Mouse (Mus musculus): ENCODE data around the gene 2310034G01Rik. TPM values are rescaled to one million over a fixed set of nuclear protein-coding genes. Genes with fewer than 3 reads are reported as not detected.

The 2310034G01Rik gene
- polyA plus RNA-seq, 1 experiment from 2014 or later = 1.4 TPM

DNA sequence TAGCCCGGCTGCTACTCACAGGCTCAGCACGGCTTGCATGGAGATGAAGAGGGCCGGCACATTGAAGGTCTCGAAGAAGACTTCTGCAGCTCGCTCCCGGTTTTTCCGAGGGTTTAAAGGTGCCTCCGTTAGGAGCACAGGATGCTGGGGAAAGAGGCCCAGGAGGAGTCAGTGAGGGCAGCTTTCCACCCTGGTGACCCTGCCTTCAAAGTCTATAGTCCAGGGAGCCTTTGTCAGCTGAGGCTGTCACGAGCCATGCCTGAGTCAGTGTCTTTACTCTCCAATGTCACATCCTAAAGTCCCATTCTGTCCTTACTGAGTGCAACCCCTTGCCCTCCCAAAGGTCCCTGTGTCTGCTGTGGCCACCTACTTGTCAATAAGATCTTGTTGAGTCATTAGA lies 32.2 kb upstream of the 2310034G01Rik start:
- Histone ChIP-seq H3K27me3 (no peaks in the 10 kb centered on the region), H3K27ac (replicated peaks) (no peak overlapping the region), H3K36me3 (peaks cover 90% of the 10 kb centered on the region), H3K9ac (replicated peaks) (no peak overlapping the region), H3K4me2 (replicated peaks) (no peak overlapping the region), H3K4me1 (no peaks in the 10 kb centered on the region), H3K4me3 (no peak overlapping the region), H3K9me3 (no peaks in the 10 kb centered on the region)
- 92% methylated on average over 9 of the region's 9 CpGs for WGBS
- no peak for ATAC-seq (ENCODE audit: low FRiP score, low read depth)

GRCm38 (mm10) chr19:46375891-46376290 lies 25.8 kb upstream of the 2310034G01Rik start:
- ATAC-seq (ENCODE audit: low FRiP score, low read depth) = no peak
- Histone ChIP-seq H3K27ac (replicated peaks) (no peak overlapping the region), H3K4me3 (no peak overlapping the region), H3K27me3 (no peaks in the 10 kb centered on the region), H3K9ac (replicated peaks) (no peak overlapping the region), H3K4me2 (replicated peaks) (no peak overlapping the region), H3K9me3 (no peaks in the 10 kb centered on the region), H3K36me3 (peaks cover 55% of the 10 kb centered on the region), H3K4me1 (no peaks in the 10 kb centered on the region)
- WGBS = 65% methylated on average over 4 of the region's 4 CpGs

- WGBS = 66% methylated on average over 5 of the region's 5 CpGs
- Histone ChIP-seq H3K27me3 (no peaks in the 10 kb centered on the region), H3K4me2 (replicated peaks) (no peak overlapping the region), H3K36me3 (peaks cover 51% of the 10 kb centered on the region), H3K9me3 (no peaks in the 10 kb centered on the region), H3K27ac (replicated peaks) (no peak overlapping the region), H3K4me3 (no peak overlapping the region), H3K4me1 (no peaks in the 10 kb centered on the region), H3K9ac (replicated peaks) (no peak overlapping the region)
- ATAC-seq (ENCODE audit: low FRiP score, low read depth) = no peak
These were observed 25.4 kb upstream of the 2310034G01Rik start for GRCm38 (mm10) chr19:46375489-46375888.

DNA sequence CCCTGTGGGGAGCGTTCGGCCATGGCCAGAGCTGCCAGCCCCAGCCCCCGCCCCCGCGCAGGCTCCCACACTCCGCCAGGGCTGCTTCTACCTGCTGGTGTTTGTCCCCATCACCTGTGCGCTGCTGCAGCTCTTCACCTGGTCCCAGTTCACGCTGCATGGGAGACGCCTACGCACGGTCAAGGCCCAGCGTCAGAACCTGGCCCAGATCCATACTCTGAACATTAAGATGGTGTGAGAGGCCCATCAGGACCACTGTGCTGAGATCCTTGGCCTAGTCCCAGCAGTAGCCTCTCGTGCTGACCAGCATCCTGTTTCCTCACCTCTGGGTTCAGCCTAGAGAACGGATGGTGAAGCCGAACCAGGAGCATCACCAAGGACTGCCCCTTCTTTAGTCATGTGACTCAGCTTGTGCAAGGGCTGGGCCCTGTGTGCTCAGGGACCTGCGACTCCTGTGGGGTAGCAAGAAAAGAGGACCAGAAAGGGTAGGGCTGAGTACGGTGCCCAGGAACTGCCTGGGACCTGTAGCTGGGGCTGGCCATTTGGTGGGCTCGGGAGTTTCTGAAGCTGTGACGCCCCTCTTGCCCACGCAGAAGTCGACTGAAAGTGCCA lies 24.5 kb upstream of the 2310034G01Rik start:
- ATAC-seq (ENCODE audit: low FRiP score, low read depth) = no peak
- no peak overlapping the region for H3K4me2 ChIP-seq (replicated peaks)

GRCm38 (mm10) chr19:46369204-46369603 lies 19.1 kb upstream of the 2310034G01Rik start:
- Histone ChIP-seq H3K4me2 (replicated peaks) (no peak overlapping the region), H3K27me3 (no peaks in the 10 kb centered on the region), H3K36me3 (0 out of 2 replicates have a peak, but pooled peaks cover 3% of the 10 kb centered on the region), H3K4me3 (no peak overlapping the region), H3K27ac (replicated peaks) (no peak overlapping the region), H3K9me3 (no peaks in the 10 kb centered on the region), H3K9ac (replicated peaks) (no peak overlapping the region), H3K4me1 (no peaks in the 10 kb centered on the region)
- WGBS = 35% methylated on average over 4 of the region's 4 CpGs
- ATAC-seq (ENCODE audit: low FRiP score, low read depth) = no peak

More for the DNA sequence above, 24.5 kb upstream of the 2310034G01Rik start:
- Histone ChIP-seq H3K27me3 (no peaks in the 10 kb centered on the region), H3K4me1 (no peaks in the 10 kb centered on the region), H3K36me3 (peaks cover 41% of the 10 kb centered on the region), H3K9me3 (no peaks in the 10 kb centered on the region), H3K27ac (replicated peaks) (no peak overlapping the region), H3K4me3 (no peak overlapping the region), H3K9ac (replicated peaks) (no peak overlapping the region)
- WGBS = 48% methylated on average over 21 of the region's 21 CpGs

DNA sequence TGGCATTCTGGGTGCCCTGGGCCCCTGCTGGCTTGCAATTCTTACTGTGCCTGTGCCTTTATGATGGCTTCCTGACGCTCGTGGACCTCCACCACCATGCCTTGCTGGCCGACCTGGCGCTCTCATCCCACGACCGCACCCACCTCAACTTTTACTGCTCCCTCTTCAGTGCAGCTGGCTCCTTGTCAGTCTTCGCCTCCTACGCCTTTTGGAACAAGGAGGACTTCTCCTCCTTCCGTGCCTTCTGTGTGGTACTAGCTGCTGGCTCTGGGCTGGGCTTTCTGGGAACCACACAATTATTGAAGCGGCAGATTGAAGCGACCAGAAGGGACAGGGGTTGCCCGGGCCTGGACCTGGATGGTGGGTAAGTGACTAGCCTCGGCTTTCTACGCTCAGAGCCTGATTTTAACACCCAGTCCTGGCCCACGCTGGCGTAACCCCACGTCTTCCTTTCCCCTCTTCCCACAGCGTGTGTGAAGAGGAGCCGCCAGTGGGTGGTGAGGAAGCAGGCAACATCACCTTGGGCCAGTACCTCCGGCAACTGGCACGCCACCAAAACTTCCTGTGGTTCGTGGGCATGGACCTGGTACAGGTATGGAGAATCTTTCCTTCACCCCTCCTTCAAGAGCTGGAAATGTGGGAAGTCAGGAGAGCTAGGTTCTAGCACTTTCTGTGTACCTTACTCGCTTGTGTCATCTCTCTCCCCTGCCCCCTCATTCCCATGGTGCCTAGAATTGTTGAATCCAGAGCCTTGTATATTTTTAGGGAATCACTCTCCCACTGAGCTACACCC lies 17.9 kb upstream of the 2310034G01Rik start:
- H3K27me3 ChIP-seq = no peaks in the 10 kb centered on the region
- H3K9me3 ChIP-seq = no peaks in the 10 kb centered on the region
- 90% methylated on average over 23 of the region's 23 CpGs for WGBS
- H3K4me2 ChIP-seq (replicated peaks) = no peak overlapping the region
- H3K9ac ChIP-seq (replicated peaks) = no peak overlapping the region
- no peak overlapping the region for H3K27ac ChIP-seq (replicated peaks)
- 0 out of 2 replicates have a peak, but pooled peaks cover 3% of the 10 kb centered on the region for H3K36me3 ChIP-seq
- no peak for ATAC-seq (ENCODE audit: low FRiP score, low read depth)
- no peaks in the 10 kb centered on the region for H3K4me1 ChIP-seq
- H3K4me3 ChIP-seq = no peak overlapping the region

- no peaks in the 10 kb centered on the region for H3K4me1 ChIP-seq
- no peak overlapping the region for H3K9ac ChIP-seq (replicated peaks)
- ATAC-seq (ENCODE audit: low FRiP score, low read depth) = no peak
- H3K27ac ChIP-seq (replicated peaks) = no peak overlapping the region
- H3K27me3 ChIP-seq = peaks cover 3% of the 10 kb centered on the region
- H3K36me3 ChIP-seq = no peaks in the 10 kb centered on the region
- H3K4me3 ChIP-seq = no peak overlapping the region
- H3K4me2 ChIP-seq (replicated peaks) = no peak overlapping the region
- H3K9me3 ChIP-seq = no peaks in the 10 kb centered on the region
- WGBS = 91% methylated on average over 11 of the region's 11 CpGs
These were observed 13.3 kb upstream of the 2310034G01Rik start for GRCm38 (mm10) chr19:46363294-46364009.

- H3K4me1 ChIP-seq = peaks cover 4% of the 10 kb centered on the region
- H3K9ac ChIP-seq (replicated peaks) = no peak overlapping the region
- H3K27ac ChIP-seq (replicated peaks) = no peak overlapping the region
- WGBS = 92% methylated on average over 8 of the region's 8 CpGs
- no peaks in the 10 kb centered on the region for H3K9me3 ChIP-seq
- peaks cover 17% of the 10 kb centered on the region for H3K27me3 ChIP-seq
- ATAC-seq (ENCODE audit: low FRiP score, low read depth) = no peak
- no peak overlapping the region for H3K4me3 ChIP-seq
- no peak overlapping the region for H3K4me2 ChIP-seq (replicated peaks)
- H3K36me3 ChIP-seq = no peaks in the 10 kb centered on the region
These were observed 12.0 kb upstream of the 2310034G01Rik start for GRCm38 (mm10) chr19:46362104-46362503.

DNA sequence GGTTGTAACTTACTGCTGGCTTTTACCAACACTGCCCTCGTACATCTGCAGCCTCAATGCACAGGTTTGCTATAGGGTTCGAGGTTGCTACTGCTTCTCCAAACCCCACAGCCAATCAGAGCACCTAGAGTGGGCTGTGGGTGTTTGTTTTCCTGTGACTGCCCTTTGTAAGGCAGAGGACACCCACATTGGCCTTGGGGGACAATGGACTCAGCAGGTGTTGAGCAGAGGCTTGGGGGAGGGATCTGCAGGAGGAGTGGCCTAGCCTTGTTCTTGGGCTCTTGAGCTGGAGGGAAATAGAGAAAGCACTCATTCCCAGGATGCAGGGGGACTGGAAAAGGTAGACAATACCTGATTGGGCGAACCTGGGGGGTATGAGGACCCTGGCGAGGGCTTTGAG lies 8.3 kb upstream of the 2310034G01Rik start:
- Histone ChIP-seq H3K27ac (replicated peaks) (no peak overlapping the region), H3K9ac (replicated peaks) (no peak overlapping the region), H3K36me3 (no peaks in the 10 kb centered on the region), H3K27me3 (peaks cover 26% of the 10 kb centered on the region), H3K4me1 (peaks cover 7% of the 10 kb centered on the region), H3K9me3 (no peaks in the 10 kb centered on the region), H3K4me2 (replicated peaks) (no peak overlapping the region), H3K4me3 (no peak overlapping the region)
- ATAC-seq (ENCODE audit: low FRiP score, low read depth) = no peak
- 63% methylated on average over 4 of the region's 4 CpGs for WGBS

DNA sequence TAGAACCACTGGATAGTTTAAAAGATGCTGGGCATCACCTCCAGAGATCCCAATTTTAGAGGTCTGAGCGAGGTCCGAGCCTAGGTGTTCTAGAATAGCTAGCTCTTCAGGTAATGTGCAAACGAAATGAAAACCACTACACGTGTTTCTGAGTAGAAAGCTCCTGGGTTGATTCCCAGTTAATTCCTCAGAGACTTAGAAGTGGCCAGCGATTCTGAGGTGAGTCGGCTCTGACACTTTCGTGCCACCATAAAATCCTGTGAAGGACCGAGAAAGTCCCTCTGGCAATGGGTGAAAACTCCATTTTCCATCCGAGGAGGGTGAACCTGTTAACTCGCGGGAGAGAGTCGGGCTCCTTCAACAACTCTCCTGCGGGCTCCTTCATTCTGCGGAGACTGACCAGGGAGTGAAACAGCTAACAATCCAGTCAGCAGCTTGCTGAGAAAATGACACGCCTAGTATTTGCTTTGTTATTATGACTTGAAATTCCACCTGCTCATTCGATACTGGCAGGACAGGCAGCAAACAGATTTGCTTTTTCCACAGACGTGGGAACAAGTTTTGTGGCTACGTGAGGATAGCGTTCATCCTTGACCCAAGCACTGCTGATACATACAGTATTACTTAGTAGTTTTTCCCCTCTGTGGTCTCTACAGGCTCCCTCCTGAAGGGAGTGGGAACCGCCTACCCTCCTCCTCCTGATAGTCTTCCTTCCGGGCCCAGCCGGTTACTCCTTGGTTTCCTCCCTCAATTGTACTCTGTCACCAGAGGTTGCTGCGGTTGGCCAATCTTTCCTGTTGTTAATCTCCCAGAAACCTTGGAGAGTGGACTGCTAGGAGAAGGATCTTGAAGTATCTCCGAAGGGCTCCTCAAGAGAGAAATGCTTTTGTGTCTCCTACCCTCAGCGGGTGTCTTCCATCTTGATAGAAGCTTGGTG lies 7.5 kb upstream of the 2310034G01Rik start:
- WGBS = 18% methylated on average over 25 of the region's 25 CpGs

DNA sequence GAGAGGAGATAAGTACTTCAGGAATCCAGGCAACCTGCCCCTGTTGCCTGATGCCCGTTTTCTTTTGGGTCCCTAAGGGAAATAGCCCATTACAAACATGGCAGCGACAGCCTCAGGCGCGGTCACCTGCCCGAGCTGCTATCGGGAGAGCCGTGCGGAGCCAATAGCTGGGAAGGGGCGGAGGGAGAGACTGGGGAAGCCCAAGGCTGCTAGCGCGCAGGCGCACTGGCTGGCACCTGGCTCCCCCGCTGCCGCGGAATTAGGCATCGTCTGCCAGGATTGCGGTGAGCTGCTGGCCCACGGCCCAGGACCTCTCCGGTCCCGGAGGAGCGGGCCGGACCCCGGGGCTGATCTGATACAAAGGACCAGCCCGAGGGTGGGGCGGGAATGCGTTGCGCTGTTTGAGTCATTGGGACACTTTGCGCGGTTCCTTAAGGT lies 6.6 kb upstream of the 2310034G01Rik start:
- Histone ChIP-seq H3K27ac (replicated peaks) (no peak overlapping the region), H3K9ac (replicated peaks) (peak overlapping the region; percentile 72)
- under 1% methylated on average over 29 of the region's 29 CpGs for WGBS

More for the DNA sequence above, 7.5 kb upstream of the 2310034G01Rik start:
- Histone ChIP-seq H3K4me3 (peak overlapping the region; percentile 52), H3K4me1 (peaks cover 7% of the 10 kb centered on the region), H3K4me2 (replicated peaks) (peak overlapping the region; percentile 86), H3K36me3 (no peaks in the 10 kb centered on the region), H3K27me3 (peaks cover 32% of the 10 kb centered on the region), H3K27ac (replicated peaks) (no peak overlapping the region), H3K9ac (replicated peaks) (peak overlapping the region; percentile 72; the same call in 1 of the 2 replicates), H3K9me3 (no peaks in the 10 kb centered on the region)
- ATAC-seq (ENCODE audit: low FRiP score, low read depth) = no peak

More for the DNA sequence above, 6.6 kb upstream of the 2310034G01Rik start:
- ATAC-seq (ENCODE audit: low FRiP score, low read depth) = peak; percentile 89
- Histone ChIP-seq H3K4me3 (peak overlapping the region; percentile 52), H3K36me3 (no peaks in the 10 kb centered on the region), H3K9me3 (no peaks in the 10 kb centered on the region), H3K4me2 (replicated peaks) (peak overlapping the region; percentile 86), H3K27me3 (peaks cover 37% of the 10 kb centered on the region), H3K4me1 (peaks cover 7% of the 10 kb centered on the region)

Data from midbrain, embryonic 12.5 days (tissue).